Mouse (Mus musculus) CH12.LX (cell line): ENCODE results near the gene Eml1. TPM values are rescaled to one million over a fixed set of nuclear protein-coding genes. Genes with fewer than 3 reads are reported as not detected.

Source experiments
- DNase-seq: peaks from one replicate; pipeline ENCODE4 v3.0.0-alpha.2; 2013; ENCODE audit errors: extremely low read depth
- H3K27ac ChIP-seq: 2 replicates; pipeline ENCODE4 v1.5.1; 2012; ENCODE audit warnings: low read depth, mild to moderate bottlenecking, control low read depth, moderate library complexity; ENCODE audit not compliant: insufficient read depth
- H3K27me3 ChIP-seq: replicated peaks from 2 replicates; pipeline ENCODE3; 2012; ENCODE audit warnings: inconsistent platforms
- H3K36me3 ChIP-seq, 2 experiments: replicated peaks in 1 of 2; 2 replicates each; pipeline versions ENCODE3 to v1.6.1; 2012; ENCODE audit warnings: inconsistent platforms in 1 of 2, low read length in 1 of 2, mild to moderate bottlenecking in 1 of 2, mixed read lengths in 1 of 2, moderate library complexity in 1 of 2; ENCODE audit not compliant: control insufficient read depth in 1 of 2, insufficient read depth in 1 of 2
- H3K4me1 ChIP-seq, 2 experiments: 2 replicates each; pipeline ENCODE4 v1.6.1; 2012; ENCODE audit warnings: inconsistent platforms in 1 of 2, moderate library complexity in 1 of 2; ENCODE audit not compliant: insufficient read depth in 2 of 2, control insufficient read depth in 1 of 2
- H3K4me2 ChIP-seq: 2 replicates; pipeline ENCODE4 v1.6.1; 2012; ENCODE audit warnings: low read depth, mild to moderate bottlenecking, control low read depth; ENCODE audit not compliant: poor library complexity, insufficient read depth, severe bottlenecking
- H3K4me3 ChIP-seq, 3 experiments: fragments of 150-350 bp in 1 of 3; sonication (generic) in 1 of 3; replicated peaks in 1 of 3; 2 replicates each; pipeline versions ENCODE3 to v1.5.1; 2011 to 2012; ENCODE audit warnings: low read depth in 2 of 3, low read length in 2 of 3, mild to moderate bottlenecking in 2 of 3, moderate library complexity in 2 of 3, control low read depth in 1 of 3, improper control_type of control experiment in 1 of 3, inconsistent platforms in 1 of 3, mixed read lengths in 1 of 3; ENCODE audit not compliant: poor library complexity in 1 of 3
- H3K79me2 ChIP-seq: replicated peaks from 2 replicates; pipeline ENCODE4 v1.6.1; 2012; ENCODE audit warnings: mild to moderate bottlenecking, moderate library complexity; ENCODE audit not compliant: control insufficient read depth, poor library complexity, insufficient read depth, severe bottlenecking; ENCODE audit errors: extremely low read depth
- H3K9ac ChIP-seq: 2 replicates; pipeline ENCODE4 v1.6.1; 2012; ENCODE audit warnings: low read depth, mild to moderate bottlenecking, control low read depth, moderate library complexity; ENCODE audit not compliant: insufficient read depth
- H3K9me3 ChIP-seq: replicated peaks from 2 replicates; pipeline ENCODE3; 2012; ENCODE audit warnings: low read length, inconsistent platforms, mixed read lengths
- BHLHE40 ChIP-seq: IDR thresholded peaks from 2 replicates; pipeline ENCODE4 v1.6.1; 2011; ENCODE audit warnings: mild to moderate bottlenecking, low read depth, low read length, improper control_type of control experiment
- E2F4 ChIP-seq: IDR thresholded peaks from 2 replicates; pipeline ENCODE4 v1.6.1; 2011; ENCODE audit warnings: low read depth, low read length, improper control_type of control experiment; ENCODE audit not compliant: insufficient replicate concordance
- EP300 ChIP-seq: IDR thresholded peaks from 2 replicates; pipeline ENCODE4 v1.6.1; 2011; ENCODE audit warnings: low read length, improper control_type of control experiment
- JUN ChIP-seq: IDR thresholded peaks from 2 replicates; pipeline ENCODE4 v1.6.1; 2011; ENCODE audit warnings: low read depth, mild to moderate bottlenecking, low read length, improper control_type of control experiment, moderate library complexity; ENCODE audit not compliant: insufficient read depth
- MAFK ChIP-seq: IDR thresholded peaks from 2 replicates; pipeline ENCODE4 v1.6.1; 2011; ENCODE audit warnings: low read length, improper control_type of control experiment; ENCODE audit not compliant: insufficient replicate concordance
- MAX ChIP-seq: IDR thresholded peaks from 2 replicates; pipeline ENCODE4 v1.6.1; 2011; ENCODE audit warnings: low read length, improper control_type of control experiment
- MAZ ChIP-seq: IDR thresholded peaks from 2 replicates; pipeline ENCODE4 v1.6.1; 2012; ENCODE audit warnings: low read depth, mild to moderate bottlenecking, inconsistent platforms, low read length, improper control_type of control experiment, moderate library complexity
- MEF2A ChIP-seq: IDR thresholded peaks from 2 replicates; pipeline ENCODE4 v1.6.1; 2014; ENCODE audit warnings: low read depth, mild to moderate bottlenecking, inconsistent platforms, low read length, improper control_type of control experiment, borderline replicate concordance
- MXI1 ChIP-seq: IDR thresholded peaks from 2 replicates; pipeline ENCODE4 v1.6.1; 2011; ENCODE audit warnings: mild to moderate bottlenecking, low read depth, low read length, improper control_type of control experiment
- MYC ChIP-seq: IDR thresholded peaks from 2 replicates; pipeline ENCODE4 v1.6.1; 2011; ENCODE audit warnings: low read depth, mild to moderate bottlenecking, improper control_type of control experiment, low read length
- NELFE ChIP-seq: IDR thresholded peaks from 2 replicates; pipeline ENCODE4 v1.6.1; 2011; ENCODE audit warnings: low read depth, low read length, improper control_type of control experiment
- PAX5 ChIP-seq: IDR thresholded peaks from 2 replicates; pipeline ENCODE4 v1.6.1; 2012; ENCODE audit warnings: low read length, inconsistent platforms, mixed read lengths
- POLR2AphosphoS2 ChIP-seq: IDR thresholded peaks from 2 replicates; pipeline ENCODE4 v1.6.1; 2011; ENCODE audit warnings: low read depth, low read length, improper control_type of control experiment
- RAD21 ChIP-seq: IDR thresholded peaks from 2 replicates; pipeline ENCODE4 v1.6.1; 2011; ENCODE audit warnings: low read depth, mild to moderate bottlenecking, low read length, improper control_type of control experiment, moderate library complexity
- RCOR1 ChIP-seq: conservative IDR thresholded peaks from 2 replicates; pipeline ENCODE4 v1.6.1; 2012; ENCODE audit warnings: low read depth, mild to moderate bottlenecking, inconsistent platforms, low read length, improper control_type of control experiment
- SIN3A ChIP-seq: IDR thresholded peaks from 2 replicates; pipeline ENCODE4 v1.6.1; 2012; ENCODE audit warnings: low read length, improper control_type of control experiment, inconsistent platforms
- SMC3 ChIP-seq: IDR thresholded peaks from 2 replicates; pipeline ENCODE4 v1.6.1; 2011; ENCODE audit warnings: low read depth, low read length, improper control_type of control experiment
- TBP ChIP-seq: conservative IDR thresholded peaks from 2 replicates; pipeline ENCODE4 v1.6.1; 2011; ENCODE audit warnings: low read depth, low read length, improper control_type of control experiment
- UBTF ChIP-seq: IDR thresholded peaks from 2 replicates; pipeline ENCODE4 v1.6.1; 2012; ENCODE audit warnings: low read depth, mild to moderate bottlenecking, inconsistent platforms, low read length, improper control_type of control experiment, moderate library complexity
- USF1 ChIP-seq: IDR thresholded peaks from 2 replicates; pipeline ENCODE4 v1.6.1; 2014; ENCODE audit warnings: low read depth, mild to moderate bottlenecking, inconsistent platforms, low read length, improper control_type of control experiment
- USF2 ChIP-seq: conservative IDR thresholded peaks from 2 replicates; pipeline ENCODE4 v1.6.1; 2011; ENCODE audit warnings: low read depth, low read length, improper control_type of control experiment
- ZMIZ1 ChIP-seq: IDR thresholded peaks from 2 replicates; pipeline ENCODE4 v1.6.1; 2012; ENCODE audit warnings: low read depth, mild to moderate bottlenecking, inconsistent platforms, low read length, improper control_type of control experiment
- ZNF384 ChIP-seq: IDR thresholded peaks from 2 replicates; pipeline ENCODE4 v1.6.1; 2012; ENCODE audit warnings: low read depth, low read length, improper control_type of control experiment, inconsistent platforms
- dilution Hi-C: fragments of 300-500 bp; cut with MboI; formaldehyde crosslinking; loops from 2 replicates; pipeline ENCODE4 v1.14.3; 2020; ENCODE audit warnings: low sequenced_read_pairs; ENCODE audit not compliant: extremely low pct_unique_long_range_greater_than_20kb, extremely low pct_ligation_motif_present
- in situ Hi-C: fragments of 300-500 bp; cut with MboI; formaldehyde crosslinking; loops from 3 replicates; pipeline ENCODE4 v1.14.3; 2019; ENCODE audit warnings: low sequenced_read_pairs, low pct_ligation_motif_present, low pct_unique_long_range_greater_than_20kb, mixed read lengths
- polyA plus RNA-seq: library from polyadenylated mRNA; unstranded; fragments of >175 nt; gene quantifications from 2 replicates; pipeline ENCODE4 v1.2.1, GENCODE M21; 2012; ENCODE audit warnings: low read depth; ENCODE audit not compliant: insufficient read length
- total RNA-seq, 2 experiments: library from RNA; depleted of rRNA; stranded (reverse); fragments of 300-350 nt in 1 of 2; fragments of >200 nt in 1 of 2; gene quantifications; 2 replicates each; pipeline ENCODE4 v1.2.3; 2012 to 2014

The Eml1 gene
- total and polyA plus RNA-seq, 3 experiments, result not detected

GRCm38 (mm10) chr12:108472898-108473297 is 102.1 kb downstream of the Eml1 start:
- in situ Hi-C loops, result no loop called here
- Histone ChIP-seq H3K27ac (no peak overlapping the region), H3K4me2 (no peak overlapping the region), H3K9me3 (no peaks in the 10 kb centered on the region), H3K4me1 (no peaks in the 10 kb centered on the region), H3K79me2 (no peaks in the 10 kb centered on the region), H3K27me3 (peaks cover 69% of the 10 kb centered on the region), H3K36me3 (no peaks in the 10 kb centered on the region), H3K9ac (no peak overlapping the region), H3K4me3 (no peak overlapping the region)
- dilution Hi-C loops, result no loop called here
- no peak for TF ChIP-seq NELFE
- TF ChIP-seq MAZ, result no peak
- no peak for TF ChIP-seq USF1
- no peak for TF ChIP-seq MAX
- no peak for TF ChIP-seq MEF2A
- no peak for TF ChIP-seq ZNF384
- TF ChIP-seq MAFK, result no peak
- TF ChIP-seq EP300, result no peak
- no peak for TF ChIP-seq RAD21
- no peak for TF ChIP-seq TBP
- no peak for TF ChIP-seq BHLHE40
- TF ChIP-seq E2F4, result no peak
- TF ChIP-seq ZMIZ1, result no peak
- DNase-seq, result no peak

GRCm38 (mm10) chr12:108474440-108474839 is 103.7 kb downstream of the Eml1 start:
- Histone ChIP-seq H3K27ac (no peak overlapping the region), H3K36me3 (no peaks in the 10 kb centered on the region), H3K4me3 (no peak overlapping the region), H3K9ac (no peak overlapping the region)
- dilution Hi-C loops, result no loop called here
- TF ChIP-seq POLR2AphosphoS2 (no peak), SMC3 (no peak), MAX (no peak)
- TF ChIP-seq, all 38 proteins: peak for 0
- Histone ChIP-seq H3K9me3 (no peaks in the 10 kb centered on the region), H3K79me2 (no peaks in the 10 kb centered on the region), H3K4me2 (no peak overlapping the region), H3K4me1 (no peaks in the 10 kb centered on the region), H3K27me3 (peaks cover 69% of the 10 kb centered on the region)
- in situ Hi-C loops, result no loop called here
- DNase-seq, result no peak

- dilution Hi-C loops, result no loop called here
- in situ Hi-C loops, result no loop called here
- no peaks in the 10 kb centered on the region for H3K4me1 ChIP-seq
- H3K27me3 ChIP-seq, result peaks cover 72% of the 10 kb centered on the region
- no peak overlapping the region for H3K4me2 ChIP-seq
- TF ChIP-seq E2F4, result no peak
- no peak for TF ChIP-seq EP300
- TF ChIP-seq MAZ, result no peak
- no peak for TF ChIP-seq USF2
- no peak for TF ChIP-seq RAD21
- TF ChIP-seq MXI1, result no peak
- no peak for TF ChIP-seq RCOR1
- no peak for TF ChIP-seq MEF2A
- no peak for TF ChIP-seq SIN3A
- no peak for TF ChIP-seq MYC
- no peak for TF ChIP-seq SMC3
- no peak for TF ChIP-seq JUN
- TF ChIP-seq UBTF, result no peak
- TF ChIP-seq PAX5, result no peak
- no peak for TF ChIP-seq NELFE
- H3K79me2 ChIP-seq, result no peaks in the 10 kb centered on the region
- no peaks in the 10 kb centered on the region for H3K9me3 ChIP-seq
- no peak overlapping the region for H3K4me3 ChIP-seq
- no peak for DNase-seq
- no peak overlapping the region for H3K9ac ChIP-seq
- H3K36me3 ChIP-seq, result no peaks in the 10 kb centered on the region
- no peak overlapping the region for H3K27ac ChIP-seq
Measured at GRCm38 (mm10) chr12:108478714-108479113, 108.0 kb downstream of the Eml1 start.
